Mouse (Mus musculus): ENCODE results near the gene Dmrtc1a.
"Not testable (repeated sequence)": the region's sequence is repeated elsewhere in the genome, so short reads cannot be mapped to it uniquely, and the experiment has no call there.

Dmrtc1a gene

GRCm38 (mm10) chrX:102908587-102908986 is at the start of gene Dmrtc1a, which contains the start of gene 1700011M02Rik:
Gene Dmrtc1a, minus strand, starts transcription at chrX:102908687.
Gene 1700011M02Rik, plus strand, starts transcription at chrX:102908905.
- not testable (repeated sequence) for DNase-seq (ENCODE audit: low spot score in 2 of 2)

GRCm38 (mm10) chrX:102950136-102950535 is 41.6 kb upstream of the Dmrtc1a start:
- not testable (repeated sequence) for DNase-seq (ENCODE audit: low spot score in 2 of 2)

GRCm38 (mm10) chrX:102936743-102937142 is 28.3 kb upstream of the Dmrtc1a start:
- no peak for DNase-seq (ENCODE audit: low spot score in 2 of 2)

- DNase-seq (ENCODE audit: low spot score in 2 of 2), result no peak
These were observed 25.9 kb upstream of the Dmrtc1a start for GRCm38 (mm10) chrX:102934395-102934764.

- peak; percentile 43 to 65 for DNase-seq (ENCODE audit: low spot score in 2 of 2)
These were observed 25.3 kb upstream of the Dmrtc1a start for GRCm38 (mm10) chrX:102933571-102934394.

- DNase-seq (ENCODE audit: low spot score in 2 of 2), result no peak
These were observed 24.6 kb upstream of the Dmrtc1a start for GRCm38 (mm10) chrX:102932992-102933570.

- DNase-seq (ENCODE audit: low spot score in 2 of 2), result not testable (repeated sequence)
These were observed 19.6 kb upstream of the Dmrtc1a start, which contains the start of gene 1700018G05Rik for GRCm38 (mm10) chrX:102928072-102928471. Gene 1700018G05Rik, plus strand, starts transcription at chrX:102928372.

GRCm38 (mm10) chrX:102926707-102927106 is 18.2 kb upstream of the Dmrtc1a start:
- peak in 1 of 2 experiments; percentile 11 for DNase-seq (ENCODE audit: low spot score in 2 of 2)

- not testable (repeated sequence) for DNase-seq (ENCODE audit: low spot score in 2 of 2)
These were observed 6.3 kb upstream of the Dmrtc1a start for GRCm38 (mm10) chrX:102914823-102915222.

- DNase-seq (ENCODE audit: low spot score in 2 of 2), result no peak
These were observed 40.6 kb downstream of the Dmrtc1a start, which contains the start of gene 1700031F05Rik for GRCm38 (mm10) chrX:102867871-102868270. Gene 1700031F05Rik, minus strand, starts transcription at chrX:102867971.

GRCm38 (mm10) chrX:102854516-102854915 is 54.0 kb downstream of the Dmrtc1a start, which contains the start of gene Dmrtc1c2:
Gene Dmrtc1c2, minus strand, starts transcription at chrX:102854616.
- not testable (repeated sequence) for DNase-seq (ENCODE audit: low spot score in 2 of 2)
